Mouse (Mus musculus) megakaryocyte-erythroid progenitor cell, adult 5-6 weeks (primary cell): ENCODE measurements around the gene Olfr1199. TPM values are rescaled to one million over a fixed set of nuclear protein-coding genes. Genes with fewer than 3 reads are reported as not detected.

Experiments used
- ATAC-seq: replicated peaks from 2 replicates; pipeline ENCODE4 v1.8.0; 2016; ENCODE audit warnings: mild to moderate bottlenecking, inconsistent platforms; ENCODE audit not compliant: severe bottlenecking, poor library complexity, low FRiP score, low TSS enrichment
- total RNA-seq, 2 experiments: library from RNA; stranded (forward) in 1 of 2; stranded (reverse) in 1 of 2; fragments of 200-1000, 215-1000 nt in 1 of 2; fragments of >200 nt in 1 of 2; fragmentation: Nextera tagmentation in 1 of 2; gene quantifications; 2 replicates each; pipeline ENCODE4 v1.2.3; 2014 to 2017

Olfr1199 gene
- total RNA-seq (2014; fragmentation: Nextera tagmentation) = not detected in 2 replicates
- not detected in 2 replicates for total RNA-seq (2017)

DNA sequence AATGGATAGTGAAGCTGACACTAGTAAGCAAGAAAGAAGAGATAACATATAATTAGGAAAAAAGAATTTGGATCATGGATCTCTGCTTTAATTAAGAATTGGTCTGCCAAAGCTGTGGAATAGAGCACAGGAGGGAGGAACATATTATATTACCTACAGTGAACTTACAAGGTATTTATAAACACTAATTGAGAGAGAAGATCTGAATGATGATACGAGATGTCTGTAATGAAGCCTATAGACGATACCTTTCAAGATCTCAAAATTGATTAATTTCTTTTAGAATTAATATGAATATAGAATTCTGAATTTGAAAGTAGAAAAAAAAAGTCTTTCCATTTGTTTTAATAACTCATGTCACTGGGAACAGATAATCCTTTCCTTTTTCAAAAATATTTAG, at the start of gene Olfr1199:
Gene Olfr1199, minus strand, starts transcription at position 101 of the 400 bp plus-strand sequence.
- ATAC-seq = no peak

DNA sequence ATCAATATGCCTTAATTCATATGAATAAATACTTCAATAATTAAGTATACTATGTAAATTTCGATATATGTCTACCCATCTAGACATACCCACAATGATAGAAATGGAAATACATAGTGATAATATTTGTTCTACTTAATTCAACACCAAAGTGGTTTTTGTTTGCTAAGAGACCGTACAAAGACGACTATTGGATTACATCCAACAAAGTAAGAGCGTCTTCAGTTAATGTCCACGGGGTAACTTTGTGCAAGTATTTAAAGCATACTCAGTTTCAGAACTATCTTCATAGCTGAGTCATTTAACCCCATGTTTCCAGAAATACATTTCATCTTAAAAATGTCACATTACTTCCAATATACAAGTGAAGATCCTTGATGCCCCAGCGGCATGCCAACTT, 32.5 kb upstream of the Olfr1199 start, which contains the start of gene Olfr1201:
Gene Olfr1201, plus strand, starts transcription at position 301 of the 400 bp plus-strand sequence.
- no peak for ATAC-seq

DNA sequence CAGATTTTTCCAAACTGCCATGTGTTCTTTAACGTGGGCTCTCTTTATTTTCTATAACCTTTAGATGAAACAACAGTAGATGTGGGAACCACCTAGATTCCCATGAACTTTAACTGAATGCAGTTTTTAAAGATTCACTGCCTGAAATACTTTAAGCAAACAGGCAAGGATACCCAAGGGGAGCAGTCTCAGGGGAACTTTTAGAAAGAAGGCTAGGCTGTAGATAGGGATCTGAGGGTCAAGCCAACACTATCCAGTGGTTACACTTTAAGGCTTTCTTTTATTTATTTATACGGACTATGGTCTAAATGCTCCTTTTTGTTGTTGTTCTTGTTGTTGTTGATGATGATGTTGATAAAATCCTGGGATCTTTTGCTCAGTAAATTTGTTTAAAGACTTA, 10.1 kb upstream of the Olfr1199 start, which contains the start of gene Olfr1200:
Gene Olfr1200, minus strand, starts transcription at position 101 of the 400 bp plus-strand sequence.
- no peak for ATAC-seq

DNA sequence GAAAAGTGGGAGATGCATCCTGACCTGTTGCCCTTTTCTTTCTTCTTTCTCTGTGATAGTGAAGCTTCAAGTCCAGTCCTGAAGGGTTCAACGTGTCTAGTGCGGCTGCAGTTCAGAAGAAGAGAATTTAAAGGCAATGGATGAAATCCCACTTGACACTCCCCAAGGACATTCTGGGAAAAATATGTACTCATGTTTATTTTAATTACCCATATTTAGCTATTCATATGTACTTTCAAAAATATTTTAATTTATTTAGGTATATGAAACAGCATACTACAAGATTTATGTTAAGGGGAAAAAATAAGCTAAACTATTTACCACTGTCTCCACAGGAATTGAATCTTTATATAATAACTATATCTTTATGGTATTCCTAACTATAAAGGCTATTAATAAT, 9.0 kb downstream of the Olfr1199 start, which contains the start of gene Olfr1198:
Gene Olfr1198, minus strand, starts transcription at position 101 of the 400 bp plus-strand sequence.
- no peak for ATAC-seq

DNA sequence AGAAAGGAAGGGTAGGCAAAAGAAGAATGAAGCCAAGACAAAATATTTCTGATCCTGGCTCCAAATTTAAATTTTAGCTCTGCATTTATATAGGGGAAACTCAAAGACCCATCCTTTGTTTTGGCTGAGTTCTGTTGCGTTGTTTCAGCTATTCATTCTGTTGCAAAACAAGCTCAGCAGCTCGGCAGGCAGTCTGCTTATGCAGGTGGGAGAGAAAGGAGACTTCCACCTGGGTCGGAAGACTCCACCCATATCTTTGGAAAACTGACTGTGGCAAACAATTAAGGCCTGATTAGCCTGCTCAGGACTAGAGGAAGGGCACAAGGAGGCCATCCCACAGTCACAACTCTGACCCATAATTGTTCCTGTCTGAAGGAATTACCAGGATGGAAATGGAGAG, 16.9 kb downstream of the Olfr1199 start:
- no peak for ATAC-seq

DNA sequence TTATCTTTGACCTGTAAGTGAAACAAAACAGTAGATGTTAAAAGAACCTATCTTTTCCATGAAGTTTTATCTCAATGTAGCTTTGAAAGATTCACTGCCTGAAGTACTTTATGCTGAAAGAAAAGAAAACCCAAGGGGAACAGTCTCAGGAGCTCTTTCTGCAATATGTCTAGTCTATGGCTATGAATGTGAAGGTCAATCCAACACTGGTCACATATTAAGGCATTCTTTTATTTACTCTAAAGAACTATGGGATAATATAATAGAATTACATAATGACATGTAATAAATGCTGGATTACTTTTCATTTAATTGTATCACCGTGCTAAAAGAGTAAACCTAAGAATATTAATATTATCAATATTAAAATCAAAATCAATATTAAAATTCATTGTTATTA, 28.0 kb downstream of the Olfr1199 start, which contains the start of gene Olfr1197:
Gene Olfr1197, minus strand, starts transcription at position 101 of the 400 bp plus-strand sequence.
- no peak for ATAC-seq

DNA sequence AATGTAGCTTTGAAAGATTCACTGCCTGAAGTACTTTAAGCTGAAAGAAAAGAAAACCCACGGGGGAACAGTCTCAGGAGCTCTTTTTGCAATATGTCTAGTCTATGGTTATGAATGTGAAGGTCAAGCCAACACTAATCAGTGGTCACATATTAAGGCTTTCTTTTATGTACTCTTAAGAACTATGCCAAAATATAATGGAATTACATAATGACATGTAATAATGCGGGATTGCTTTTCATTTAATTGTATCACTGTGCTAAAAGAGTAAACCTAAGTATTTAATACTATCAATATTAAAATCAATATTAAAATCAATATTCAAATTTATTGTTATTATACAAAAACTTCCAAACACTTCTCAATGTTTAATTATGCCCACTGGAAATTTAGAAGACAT, 55.8 kb downstream of the Olfr1199 start, which contains the start of gene Olfr1196:
Gene Olfr1196, minus strand, starts transcription at position 101 of the 400 bp plus-strand sequence.
- ATAC-seq = no peak

Other genes with a start within 250 kb of the Olfr1199 start
- not detected in 2 replicates for gene Olfr1186, start 241.9 kb downstream of the Olfr1199 start, total RNA-seq (2014; fragmentation: Nextera tagmentation)
- not detected in 2 replicates for gene Olfr1186, start 241.9 kb downstream of the Olfr1199 start, total RNA-seq (2017)
- not detected in 2 replicates for gene Olfr1188, start 203.5 kb downstream of the Olfr1199 start, total RNA-seq (2014; fragmentation: Nextera tagmentation)
- gene Olfr1188, start 203.5 kb downstream of the Olfr1199 start, total RNA-seq (2017) = not detected in 2 replicates
- gene Olfr1189, start 174.0 kb downstream of the Olfr1199 start, total RNA-seq (2014; fragmentation: Nextera tagmentation) = not detected in 2 replicates
- gene Olfr1189, start 174.0 kb downstream of the Olfr1199 start, total RNA-seq (2017) = not detected in 2 replicates
- not detected in 2 replicates for gene Olfr1191-ps1, start 119.9 kb downstream of the Olfr1199 start, total RNA-seq (2014; fragmentation: Nextera tagmentation)
- not detected in 2 replicates for gene Olfr1191-ps1, start 119.9 kb downstream of the Olfr1199 start, total RNA-seq (2017)
- not detected in 2 replicates for gene Olfr1192-ps1, start 112.0 kb downstream of the Olfr1199 start, total RNA-seq (2014; fragmentation: Nextera tagmentation)
- gene Olfr1192-ps1, start 112.0 kb downstream of the Olfr1199 start, total RNA-seq (2017) = not detected in 2 replicates
- not detected in 2 replicates for gene Olfr1193, start 84.8 kb downstream of the Olfr1199 start, total RNA-seq (2014; fragmentation: Nextera tagmentation)
- not detected in 2 replicates for gene Olfr1193, start 84.8 kb downstream of the Olfr1199 start, total RNA-seq (2017)
- not detected in 2 replicates for gene Olfr1195, start 71.3 kb downstream of the Olfr1199 start, total RNA-seq (2014; fragmentation: Nextera tagmentation)
- gene Olfr1195, start 71.3 kb downstream of the Olfr1199 start, total RNA-seq (2017) = not detected in 2 replicates
- not detected in 2 replicates for gene Olfr1196, start 55.9 kb downstream of the Olfr1199 start, total RNA-seq (2014; fragmentation: Nextera tagmentation)
- not detected in 2 replicates for gene Olfr1196, start 55.9 kb downstream of the Olfr1199 start, total RNA-seq (2017)
- not detected in 2 replicates for gene Olfr1197, start 28.1 kb downstream of the Olfr1199 start, total RNA-seq (2014; fragmentation: Nextera tagmentation)
- not detected in 2 replicates for gene Olfr1197, start 28.1 kb downstream of the Olfr1199 start, total RNA-seq (2017)
- gene Olfr1198, start 9.1 kb downstream of the Olfr1199 start, total RNA-seq (2014; fragmentation: Nextera tagmentation) = not detected in 2 replicates
- not detected in 2 replicates for gene Olfr1198, start 9.1 kb downstream of the Olfr1199 start, total RNA-seq (2017)
- not detected in 2 replicates for gene Olfr1200, start 10.0 kb upstream of the Olfr1199 start, total RNA-seq (2014; fragmentation: Nextera tagmentation)
- gene Olfr1200, start 10.0 kb upstream of the Olfr1199 start, total RNA-seq (2017) = not detected in 2 replicates
- gene Olfr1201, start 32.6 kb upstream of the Olfr1199 start, total RNA-seq (2014; fragmentation: Nextera tagmentation) = not detected in 2 replicates
- not detected in 2 replicates for gene Olfr1201, start 32.6 kb upstream of the Olfr1199 start, total RNA-seq (2017)
- gene Olfr1202, start 54.0 kb upstream of the Olfr1199 start, total RNA-seq (2014; fragmentation: Nextera tagmentation) = not detected in 2 replicates
- not detected in 2 replicates for gene Olfr1202, start 54.0 kb upstream of the Olfr1199 start, total RNA-seq (2017)
- gene Olfr1205, start 69.3 kb upstream of the Olfr1199 start, total RNA-seq (2014; fragmentation: Nextera tagmentation) = not detected in 2 replicates
- gene Olfr1205, start 69.3 kb upstream of the Olfr1199 start, total RNA-seq (2017) = not detected in 2 replicates
- gene Olfr1204, start 88.8 kb upstream of the Olfr1199 start, total RNA-seq (2014; fragmentation: Nextera tagmentation) = not detected in 2 replicates
- not detected in 2 replicates for gene Olfr1204, start 88.8 kb upstream of the Olfr1199 start, total RNA-seq (2017)
- not detected in 2 replicates for gene Olfr1206, start 102.8 kb upstream of the Olfr1199 start, total RNA-seq (2014; fragmentation: Nextera tagmentation)
- gene Olfr1206, start 102.8 kb upstream of the Olfr1199 start, total RNA-seq (2017) = not detected in 2 replicates
- gene Olfr1208, start 141.8 kb upstream of the Olfr1199 start, total RNA-seq (2014; fragmentation: Nextera tagmentation) = not detected in 2 replicates
- not detected in 2 replicates for gene Olfr1208, start 141.8 kb upstream of the Olfr1199 start, total RNA-seq (2017)
- not detected in 2 replicates for gene Olfr1209, start 154.7 kb upstream of the Olfr1199 start, total RNA-seq (2014; fragmentation: Nextera tagmentation)
- gene Olfr1209, start 154.7 kb upstream of the Olfr1199 start, total RNA-seq (2017) = not detected in 2 replicates
- gene Olfr1211, start 177.6 kb upstream of the Olfr1199 start, total RNA-seq (2014; fragmentation: Nextera tagmentation) = not detected in 2 replicates
- not detected in 2 replicates for gene Olfr1211, start 177.6 kb upstream of the Olfr1199 start, total RNA-seq (2017)
- not detected in 2 replicates for gene Olfr1212, start 193.5 kb upstream of the Olfr1199 start, total RNA-seq (2014; fragmentation: Nextera tagmentation)
- not detected in 2 replicates for gene Olfr1212, start 193.5 kb upstream of the Olfr1199 start, total RNA-seq (2017)
- not detected in 2 replicates for gene Gm13762, start 219.8 kb upstream of the Olfr1199 start, total RNA-seq (2014; fragmentation: Nextera tagmentation)
- not detected in 2 replicates for gene Gm13762, start 219.8 kb upstream of the Olfr1199 start, total RNA-seq (2017)
- gene Olfr1214, start 232.2 kb upstream of the Olfr1199 start, total RNA-seq (2014; fragmentation: Nextera tagmentation) = not detected in 2 replicates
- not detected in 2 replicates for gene Olfr1214, start 232.2 kb upstream of the Olfr1199 start, total RNA-seq (2017)
- not detected in 2 replicates for gene Olfr1215, start 246.5 kb upstream of the Olfr1199 start, total RNA-seq (2014; fragmentation: Nextera tagmentation)
- not detected in 2 replicates for gene Olfr1215, start 246.5 kb upstream of the Olfr1199 start, total RNA-seq (2017)